Mouse (Mus musculus): ENCODE measurements around the gene Lrig3.

DNA sequence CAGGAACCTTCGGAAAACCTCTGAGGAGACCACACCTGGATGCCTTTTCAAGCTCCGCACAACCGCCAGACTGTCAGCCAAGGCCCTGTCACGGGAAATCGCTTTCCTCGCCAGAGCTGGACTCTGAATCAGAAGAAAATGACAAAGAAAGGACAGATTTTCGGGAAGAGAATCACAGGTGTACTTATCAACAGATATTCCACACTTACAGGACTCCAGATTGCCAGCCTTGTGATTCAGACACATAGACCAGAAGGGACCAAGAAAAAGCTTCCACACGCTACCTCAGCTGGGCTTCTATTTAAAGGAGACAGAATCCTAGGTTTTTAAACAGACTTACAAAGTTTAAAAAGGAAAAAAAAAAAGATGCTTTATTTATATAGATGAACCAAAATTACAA lies 48.7 kb downstream of the Lrig3 start:
- TF ChIP-seq CTCF (IDR thresholded peaks at IDR 0.05; ENCODE audit: extremely low read depth, insufficient read depth, low read length) = no peak
- no peak for TF ChIP-seq POLR2A (IDR thresholded peaks at IDR 0.05; ENCODE audit: extremely low read depth, insufficient read depth, low read length)
